Mouse (Mus musculus): ENCODE measurements at regions not wholly inside any gene's neighbourhood (a gene's known extent, or its start where the extent isn't known, plus 50 kb on each side); places are given as distances from the start of the nearest gene placed in this dataset.
A peak's percentile ranks its signal among the peaks of the same experiment; 100 is the strongest.

GRCm38 (mm10) chr10:98839963-98840362 is 74.2 kb upstream of the Atp2b1 start:
- ATAC-seq (ENCODE audit: extremely low read depth, insufficient number of reproducible peaks, low FRiP score, poor library complexity, severe bottlenecking), result no peak

GRCm38 (mm10) chr10:98840411-98840810 is 73.8 kb upstream of the Atp2b1 start:
- ATAC-seq (ENCODE audit: extremely low read depth, insufficient number of reproducible peaks, low FRiP score, poor library complexity, severe bottlenecking), result no peak

- peak; percentile 67 for ATAC-seq (ENCODE audit: extremely low read depth, insufficient number of reproducible peaks, low FRiP score, poor library complexity, severe bottlenecking)
Measured at GRCm38 (mm10) chr10:98840957-98841831, 73.0 kb upstream of the Atp2b1 start.

GRCm38 (mm10) chr10:98841860-98842259 is 72.3 kb upstream of the Atp2b1 start:
- peak; percentile 46; the same call in 1 of the 2 replicates for ATAC-seq (ENCODE audit: extremely low read depth, insufficient number of reproducible peaks, low FRiP score, poor library complexity, severe bottlenecking)

GRCm38 (mm10) chr10:98842721-98843120 is 71.5 kb upstream of the Atp2b1 start:
- ATAC-seq (ENCODE audit: extremely low read depth, insufficient number of reproducible peaks, low FRiP score, poor library complexity, severe bottlenecking), result peak; percentile 42; the same call in 1 of the 2 replicates

GRCm38 (mm10) chr10:98849851-98850250 is 64.4 kb upstream of the Atp2b1 start:
- no peak for ATAC-seq (ENCODE audit: extremely low read depth, insufficient number of reproducible peaks, low FRiP score, poor library complexity, severe bottlenecking)

- no peak for ATAC-seq (ENCODE audit: extremely low read depth, insufficient number of reproducible peaks, low FRiP score, poor library complexity, severe bottlenecking)
Measured at GRCm38 (mm10) chr10:98857395-98857794, 56.8 kb upstream of the Atp2b1 start.

- no peak for ATAC-seq (ENCODE audit: extremely low read depth, insufficient number of reproducible peaks, low FRiP score, poor library complexity, severe bottlenecking)
Measured at GRCm38 (mm10) chr10:98861521-98861920, 52.7 kb upstream of the Atp2b1 start.

GRCm38 (mm10) chr10:98862712-98863111 is 51.5 kb upstream of the Atp2b1 start:
- no peak for ATAC-seq (ENCODE audit: extremely low read depth, insufficient number of reproducible peaks, low FRiP score, poor library complexity, severe bottlenecking)

GRCm38 (mm10) chr10:98864384-98864783 is 49.8 kb upstream of the Atp2b1 start:
- ATAC-seq (ENCODE audit: extremely low read depth, insufficient number of reproducible peaks, low FRiP score, poor library complexity, severe bottlenecking), result no peak

All from neutrophil, adult 5-6 weeks (primary cell).